Mouse (Mus musculus) forebrain, postnatal 0 days (tissue): ENCODE results near the gene Il22ra2. TPM values are rescaled to one million over a fixed set of nuclear protein-coding genes. Genes with fewer than 3 reads are reported as not detected.

ENCODE experiments used
- ATAC-seq: fragments of 200-750 bp; cut with Nextera tagmentation; 2 replicates; pipeline ENCODE4 v1.8.0; 2017; ENCODE audit warnings: mild to moderate bottlenecking, moderate library complexity
- DNase-seq: peaks from one replicate; pipeline ENCODE4 v3.0.0-alpha.2; 2015
- H3K27ac ChIP-seq: fragments of 300-500 bp; sonication (generic); 2 replicates; pipeline ENCODE4 v1.5.1; 2014; ENCODE audit warnings: low read depth, mild to moderate bottlenecking, antibody characterized with exemption, low read length, moderate library complexity, mixed read lengths
- H3K27me3 ChIP-seq: fragments of 300-500 bp; sonication (generic); 2 replicates; pipeline ENCODE4 v1.6.1; 2014; ENCODE audit warnings: mild to moderate bottlenecking, low read length, mixed read lengths; ENCODE audit not compliant: insufficient read depth
- H3K36me3 ChIP-seq: fragments of 300-500 bp; sonication (generic); 2 replicates; pipeline ENCODE4 v1.6.1; 2014; ENCODE audit warnings: mild to moderate bottlenecking, moderate library complexity; ENCODE audit not compliant: insufficient read depth
- H3K4me1 ChIP-seq: fragments of 300-500 bp; sonication (generic); 2 replicates; pipeline ENCODE4 v1.6.1; 2014; ENCODE audit warnings: antibody characterized with exemption; ENCODE audit not compliant: insufficient read depth
- H3K4me2 ChIP-seq: fragments of 300-500 bp; sonication (generic); 2 replicates; pipeline ENCODE4 v1.6.1; 2014; ENCODE audit warnings: low read depth, mild to moderate bottlenecking, moderate library complexity
- H3K4me3 ChIP-seq: fragments of 300-500 bp; sonication (generic); 2 replicates; pipeline ENCODE4 v1.5.1; 2014; ENCODE audit warnings: low read depth, low read length, mixed read lengths
- H3K9ac ChIP-seq: fragments of 300-500 bp; sonication (generic); 2 replicates; pipeline ENCODE4 v1.6.1; 2014; ENCODE audit warnings: mild to moderate bottlenecking
- H3K9me3 ChIP-seq: fragments of 300-500 bp; sonication (generic); 2 replicates; pipeline ENCODE4 v1.6.1; 2016; ENCODE audit warnings: low read length
- CTCF ChIP-seq: sonication (generic); IDR thresholded peaks from 2 replicates; pipeline ENCODE4 v1.5.1; 2016; ENCODE audit warnings: antibody characterized with exemption, control low read depth, low read depth
- WGBS: fragments of 180-500 bp; shearing (Covaris S2); extraction: QIAGEN DNeasy Blood & Tissue Kit; methylation state at CpG from one replicate; pipeline ENCODE4 v1.1.7; 2014; 5-methylcytosine and 5-hydroxymethylcytosine counted together
- polyA plus RNA-seq: library from polyadenylated mRNA; unstranded; fragments of >200 nt; fragmentation: Nextera tagmentation; extraction: Ambion mirVana; gene quantifications from 2 replicates; pipeline ENCODE4 v1.2.1, GENCODE M21; 2015
- total RNA-seq: library from RNA; depleted of rRNA; stranded (reverse); fragments of >200 nt; gene quantifications from 2 replicates; pipeline ENCODE4 v1.2.3, GENCODE M21; 2014

The Il22ra2 gene
- total and polyA plus RNA-seq, 2 experiments from 2014 or later, result not detected

DNA sequence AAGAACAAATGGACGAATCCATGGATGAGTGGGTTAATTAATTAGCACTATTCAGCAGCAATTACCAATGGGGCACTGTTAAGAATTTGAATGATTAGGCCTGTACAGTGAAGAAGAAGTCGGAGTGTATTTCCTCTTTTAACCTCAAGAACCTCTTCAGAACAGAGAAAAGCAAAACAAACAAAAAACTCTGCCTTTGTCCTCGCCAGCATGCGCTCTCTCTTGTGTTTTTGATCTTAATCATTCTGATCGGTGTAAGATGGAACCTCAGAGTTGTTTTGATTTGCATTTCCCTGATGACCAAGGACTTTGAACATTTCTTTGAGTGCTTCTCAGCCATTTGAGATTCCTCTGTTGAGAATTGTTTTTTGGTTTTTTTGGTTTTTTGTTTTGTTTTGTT lies 2.1 kb upstream of the Il22ra2 start:
- no peak for TF ChIP-seq CTCF
- WGBS, result 44% methylated on average over 5 of the region's 5 CpGs
- Histone ChIP-seq H3K9ac (no peak overlapping the region), H3K4me2 (no peak overlapping the region), H3K9me3 (no peaks in the 10 kb centered on the region), H3K36me3 (no peaks in the 10 kb centered on the region), H3K27ac (no peak overlapping the region), H3K4me1 (no peaks in the 10 kb centered on the region), H3K4me3 (no peak overlapping the region), H3K27me3 (no peaks in the 10 kb centered on the region)
- ATAC-seq (no peak), DNase-seq (no peak)

DNA sequence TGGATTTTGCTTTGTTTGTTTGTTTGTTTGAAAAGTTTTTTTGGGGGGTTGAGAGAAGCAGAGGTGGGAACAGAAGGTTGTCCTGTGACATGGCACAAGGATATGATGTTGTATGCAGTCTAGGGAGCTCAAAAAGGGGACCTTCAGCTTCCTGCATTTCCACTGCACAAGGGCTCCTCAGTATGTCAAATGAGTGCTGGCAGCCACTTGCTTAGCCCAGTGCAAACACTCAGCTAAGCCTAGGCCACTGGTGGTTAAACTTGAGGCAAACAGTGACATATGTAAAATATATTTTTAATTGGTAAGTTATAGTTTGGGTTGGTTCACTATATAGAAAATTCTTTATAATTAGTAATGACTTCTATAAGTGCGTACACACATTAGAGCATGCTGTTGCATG lies 2.8 kb downstream of the Il22ra2 start:
- H3K27ac ChIP-seq, result no peak overlapping the region
- 93% methylated on average over 1 of the region's 1 CpGs for WGBS
- H3K9ac ChIP-seq, result no peak overlapping the region
- no peak overlapping the region for H3K4me3 ChIP-seq
- DNase-seq (no peak), ATAC-seq (no peak)
- no peaks in the 10 kb centered on the region for H3K9me3 ChIP-seq
- H3K4me1 ChIP-seq, result no peaks in the 10 kb centered on the region
- no peaks in the 10 kb centered on the region for H3K27me3 ChIP-seq
- TF ChIP-seq CTCF, result no peak
- H3K36me3 ChIP-seq, result no peaks in the 10 kb centered on the region
- H3K4me2 ChIP-seq, result no peak overlapping the region

DNA sequence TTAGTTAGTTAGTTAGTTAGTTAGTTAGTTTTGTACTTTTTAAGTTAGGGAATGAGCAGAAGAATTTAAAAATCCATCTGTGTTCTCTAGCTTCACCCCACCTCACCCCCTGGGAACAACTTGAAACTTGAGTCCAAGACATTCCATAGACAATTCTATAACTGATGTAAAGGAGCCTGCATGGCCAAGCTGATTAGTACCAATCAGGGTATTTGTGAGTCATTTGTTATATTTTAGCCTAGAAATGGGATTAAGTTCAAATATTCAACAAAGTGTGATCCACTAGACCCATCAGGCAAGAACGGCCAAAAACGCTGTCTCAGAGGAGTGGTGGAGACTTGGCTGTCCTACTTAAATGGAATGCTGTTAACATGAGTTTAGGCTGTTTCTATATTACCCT lies 5.5 kb downstream of the Il22ra2 start:
- ATAC-seq (no peak), DNase-seq (no peak)
- no peaks in the 10 kb centered on the region for H3K4me1 ChIP-seq
- no peak for TF ChIP-seq CTCF
- H3K4me3 ChIP-seq, result no peak overlapping the region
- WGBS, result 91% methylated on average over 2 of the region's 2 CpGs
- H3K36me3 ChIP-seq, result no peaks in the 10 kb centered on the region
- no peaks in the 10 kb centered on the region for H3K9me3 ChIP-seq
- H3K9ac ChIP-seq, result no peak overlapping the region
- H3K4me2 ChIP-seq, result no peak overlapping the region
- H3K27me3 ChIP-seq, result no peaks in the 10 kb centered on the region
- H3K27ac ChIP-seq, result no peak overlapping the region

DNA sequence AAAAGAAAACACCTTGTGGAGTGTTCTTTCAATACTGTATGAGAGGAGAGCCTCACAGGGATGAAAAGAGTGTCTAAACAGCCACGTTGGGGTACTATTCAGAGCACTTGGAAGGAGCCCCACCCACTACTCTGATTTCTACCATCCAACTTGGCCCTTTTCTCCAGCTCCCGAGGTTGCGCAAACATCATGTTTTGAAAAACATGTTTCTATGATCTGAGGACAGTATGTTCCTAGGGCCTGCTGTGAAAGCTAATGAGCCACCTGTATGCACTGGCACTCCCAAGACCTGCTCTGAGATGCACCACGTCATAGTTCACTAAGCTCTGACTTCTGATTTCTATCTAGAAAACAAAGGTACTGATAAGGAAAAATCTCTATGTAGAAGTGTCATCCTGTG lies 6.0 kb downstream of the Il22ra2 start:
- no peak overlapping the region for H3K4me2 ChIP-seq
- no peaks in the 10 kb centered on the region for H3K36me3 ChIP-seq
- H3K4me3 ChIP-seq, result no peak overlapping the region
- no peak overlapping the region for H3K9ac ChIP-seq
- no peaks in the 10 kb centered on the region for H3K4me1 ChIP-seq
- H3K27ac ChIP-seq, result no peak overlapping the region
- WGBS, result 86% methylated on average over 4 of the region's 4 CpGs
- ATAC-seq, result no peak
- no peak for TF ChIP-seq CTCF
- DNase-seq, result no peak
- H3K9me3 ChIP-seq, result no peaks in the 10 kb centered on the region
- no peaks in the 10 kb centered on the region for H3K27me3 ChIP-seq

DNA sequence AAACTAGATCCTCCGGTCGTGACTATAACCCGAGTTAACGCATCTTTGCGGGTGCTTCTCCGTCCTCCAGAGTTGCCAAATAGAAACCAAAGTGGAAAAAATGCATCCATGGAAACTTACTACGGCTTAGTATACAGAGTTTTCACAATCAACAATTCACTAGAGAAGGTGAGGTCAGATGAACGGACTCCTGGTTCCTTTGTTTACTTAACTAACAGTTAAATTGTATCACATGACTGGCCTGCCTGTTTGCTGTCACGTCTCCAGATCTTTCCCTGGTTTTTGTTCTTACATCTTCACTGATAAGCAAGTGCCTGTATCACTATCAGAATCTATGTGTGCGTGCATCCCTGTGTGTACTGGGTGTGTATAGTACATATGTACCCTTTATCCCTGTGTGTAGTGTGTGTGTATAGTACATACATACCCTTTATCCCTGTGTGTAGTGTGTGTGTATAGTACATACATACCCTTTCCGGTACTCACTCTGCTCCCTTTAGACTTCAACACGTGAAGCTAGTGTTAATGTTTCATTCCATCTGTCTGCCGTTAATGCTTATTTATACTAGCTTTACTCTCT lies 9.9 kb downstream of the Il22ra2 start:
- 71% methylated on average over 13 of the region's 13 CpGs for WGBS

DNA sequence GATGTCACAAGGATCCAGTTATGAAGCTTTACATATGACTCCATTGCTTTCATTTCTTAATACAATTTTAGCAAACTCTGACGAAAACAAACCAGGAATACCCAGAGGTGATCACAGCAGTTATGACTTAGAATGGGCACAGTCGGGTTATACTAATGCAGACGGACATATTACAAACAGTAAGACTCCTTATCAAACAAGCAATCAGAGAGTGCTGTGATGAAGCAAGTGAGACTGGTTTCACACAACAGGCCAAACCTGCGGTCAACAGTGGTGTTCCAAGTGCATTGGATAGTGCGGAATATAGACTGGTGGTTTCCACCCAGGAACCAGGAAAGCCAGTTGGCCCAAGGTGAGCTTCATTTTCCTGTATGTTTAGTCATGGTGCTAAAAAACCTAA lies 17.1 kb downstream of the Il22ra2 start:
- 92% methylated on average over 5 of the region's 5 CpGs for WGBS
- no peak for TF ChIP-seq CTCF
- Histone ChIP-seq H3K27me3 (no peaks in the 10 kb centered on the region), H3K4me3 (no peak overlapping the region), H3K9ac (no peak overlapping the region), H3K27ac (no peak overlapping the region), H3K4me2 (no peak overlapping the region), H3K36me3 (no peaks in the 10 kb centered on the region), H3K9me3 (no peaks in the 10 kb centered on the region), H3K4me1 (no peaks in the 10 kb centered on the region)
- DNase-seq (no peak), ATAC-seq (no peak)

More for the DNA sequence above, 9.9 kb downstream of the Il22ra2 start:
- Histone ChIP-seq H3K9me3 (no peaks in the 10 kb centered on the region), H3K4me2 (no peak overlapping the region), H3K9ac (no peak overlapping the region), H3K27me3 (no peaks in the 10 kb centered on the region), H3K4me3 (no peak overlapping the region), H3K36me3 (no peaks in the 10 kb centered on the region), H3K4me1 (no peaks in the 10 kb centered on the region), H3K27ac (no peak overlapping the region)
- DNase-seq, result no peak
- ATAC-seq, result no peak
- no peak for TF ChIP-seq CTCF

DNA sequence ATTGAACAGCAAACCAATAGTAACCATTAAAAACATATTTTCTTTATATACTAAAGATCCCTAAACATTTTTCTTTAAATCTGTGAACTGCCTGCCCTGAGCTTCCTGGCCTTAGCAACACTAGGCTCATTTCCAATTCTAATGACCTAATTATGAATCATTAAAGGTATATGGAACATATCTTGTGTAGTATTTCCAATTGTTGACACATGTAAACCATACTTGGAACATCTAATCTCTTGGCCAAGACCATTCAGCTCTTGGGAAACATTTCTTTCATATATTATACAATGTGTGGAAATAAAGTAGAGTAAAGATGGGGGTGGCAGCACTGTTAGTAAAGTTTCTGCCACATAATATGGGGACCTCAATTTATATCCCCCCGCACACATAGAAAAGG lies 17.8 kb downstream of the Il22ra2 start:
- Histone ChIP-seq H3K4me1 (no peaks in the 10 kb centered on the region), H3K9ac (no peak overlapping the region), H3K36me3 (no peaks in the 10 kb centered on the region), H3K4me3 (no peak overlapping the region), H3K27me3 (no peaks in the 10 kb centered on the region), H3K4me2 (no peak overlapping the region), H3K9me3 (no peaks in the 10 kb centered on the region), H3K27ac (no peak overlapping the region)
- no peak for TF ChIP-seq CTCF
- WGBS, result 95% methylated on average over 1 of the region's 1 CpGs
- no peak for DNase-seq
- ATAC-seq, result no peak

DNA sequence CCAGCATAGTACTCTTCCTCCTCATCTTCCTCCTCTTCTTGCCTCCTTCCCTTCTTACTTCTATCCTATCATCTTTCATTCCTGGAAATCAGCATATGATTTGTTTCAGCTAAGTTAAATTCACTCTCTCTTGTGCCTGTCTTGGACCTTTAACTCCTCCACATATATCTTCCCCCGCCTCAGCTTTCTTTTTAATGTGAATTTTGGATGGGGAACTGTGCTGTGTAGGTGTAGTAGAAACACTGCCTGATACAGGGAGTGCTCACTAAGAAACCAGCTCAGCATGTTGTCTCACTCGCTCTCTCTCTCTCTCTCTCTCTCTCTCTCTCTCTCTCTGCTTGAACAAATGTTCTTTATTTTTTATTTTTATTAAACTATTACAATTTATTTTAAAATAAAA lies 23.3 kb downstream of the Il22ra2 start:
- Histone ChIP-seq H3K9ac (no peak overlapping the region), H3K36me3 (no peaks in the 10 kb centered on the region), H3K9me3 (no peaks in the 10 kb centered on the region), H3K4me1 (no peaks in the 10 kb centered on the region), H3K27me3 (no peaks in the 10 kb centered on the region), H3K4me2 (no peak overlapping the region), H3K4me3 (no peak overlapping the region), H3K27ac (no peak overlapping the region)
- ATAC-seq (no peak), DNase-seq (no peak)
- no peak for TF ChIP-seq CTCF
- WGBS, result 86% methylated on average over 2 of the region's 2 CpGs
